Comparison of ENCODE assay signal across 27 mouse cellular contexts in the genomic region with DNA sequence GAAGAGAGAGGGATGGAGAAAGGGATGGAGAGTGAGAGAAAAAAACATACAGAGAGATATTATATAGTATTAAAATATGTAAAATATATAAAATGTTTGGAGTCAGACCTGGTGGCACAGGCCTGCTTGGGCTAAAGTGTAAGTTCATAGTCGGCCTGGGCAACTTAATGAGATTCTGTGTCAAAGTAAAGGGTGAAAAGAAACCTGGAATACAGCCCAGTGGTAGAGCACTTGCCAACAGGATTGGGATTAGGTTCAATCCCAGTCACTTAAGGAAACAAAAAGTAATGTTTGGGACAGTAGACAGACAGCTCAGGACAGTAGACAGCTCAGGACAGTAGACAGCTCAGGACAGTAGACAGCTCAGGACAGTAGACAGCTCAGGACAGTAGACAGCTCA.
A peak's percentile ranks its signal among the peaks of the same experiment; 100 is the strongest.
DNase-seq lines count a peak whose midpoint lies in the region; ATAC-seq lines count a peak whose summit lies in the region.
"Had no signal": no experiment of that assay in that cellular context is flagged by ENCODE, and none has a peak within 500 bp of the region (broad histone marks: within the 10 kb centered on the region; RNA-seq: fewer than 3 reads in every experiment).

No protein-coding gene starts in this region.

- H3K4me1 ChIP-seq in kidney, embryonic 14.5 days (ENCODE audit: control insufficient read depth, insufficient read depth, low read length), result no peaks in the 10 kb centered on the region
- H3K4me1 ChIP-seq: embryonic facial prominence, embryonic 13.5 days; embryonic facial prominence, embryonic 15.5 days; forebrain, embryonic 10.5 days; forebrain, embryonic 12.5 days; forebrain, embryonic 15.5 days had no signal

- H3K9ac ChIP-seq in kidney, embryonic 14.5 days (ENCODE audit: low read depth, low read length), result no peak overlapping the region
- H3K9ac ChIP-seq: embryonic facial prominence, embryonic 13.5 days; embryonic facial prominence, embryonic 15.5 days; forebrain, embryonic 12.5 days; forebrain, embryonic 15.5 days; forebrain, postnatal 0 days had no signal

- no peaks in the 10 kb centered on the region for H3K27me3 ChIP-seq in kidney, embryonic 14.5 days (ENCODE audit: control insufficient read depth, insufficient read depth, low read length)
- H3K27me3 ChIP-seq: embryonic facial prominence, embryonic 13.5 days; embryonic facial prominence, embryonic 15.5 days; forebrain, embryonic 12.5 days; forebrain, embryonic 15.5 days; Patski had no signal

- 80% methylated on average over 1 of the region's 1 CpGs for WGBS in kidney, embryonic 14.5 days

- ATAC-seq in kidney, embryonic 14.5 days (ENCODE audit: low FRiP score, low TSS enrichment), result no peak
- ATAC-seq: activated CD4-positive, CD25-positive, alpha-beta regulatory T cell, adult 4 months; CD4-positive, CD25-positive, alpha-beta regulatory T cell, adult 4 months; forebrain, embryonic 15.5 days; forebrain, postnatal 0 days; Patski had no signal

- no peaks in the 10 kb centered on the region for H3K9me3 ChIP-seq in kidney, embryonic 14.5 days (ENCODE audit: control insufficient read depth, low read length)
- H3K9me3 ChIP-seq: embryonic facial prominence, embryonic 13.5 days; embryonic facial prominence, embryonic 15.5 days; forebrain, embryonic 10.5 days; forebrain, embryonic 12.5 days; forebrain, embryonic 15.5 days had no signal

- H3K4me3 ChIP-seq in kidney, embryonic 14.5 days (ENCODE audit: low read length), result no peak overlapping the region
- H3K4me3 ChIP-seq: embryonic facial prominence, embryonic 13.5 days; embryonic facial prominence, embryonic 15.5 days; erythroblast, embryonic 14.5 days; forebrain, embryonic 10.5 days; forebrain, embryonic 12.5 days; forebrain, embryonic 15.5 days had no signal

- H3K27ac ChIP-seq in kidney, embryonic 14.5 days (ENCODE audit: low read depth, low read length), result no peak overlapping the region
- H3K27ac ChIP-seq: embryonic facial prominence, embryonic 13.5 days; embryonic facial prominence, embryonic 15.5 days; forebrain, embryonic 10.5 days; forebrain, embryonic 12.5 days; forebrain, embryonic 15.5 days had no signal

- peak; percentile 4 for DNase-seq in kidney, adult 11 months
- DNase-seq in kidney, adult 8-10 months, result peak; percentile 29 to 38
- DNase-seq in kidney, postnatal 14 days, result no peak
- peak; percentile 37 to 38 for DNase-seq in kidney, postnatal 36 days
- DNase-seq in kidney, postnatal 4 days, result no peak
- DNase-seq: adrenal gland, adult 2 months; adrenal gland, postnatal 10 days; adrenal gland, postnatal 25 days; B cell, adult 2 months; cerebellum, adult 11 months; cerebellum, adult 18-20 months; cerebellum, adult 8-10 months; cerebellum, adult 9-11 months; cerebellum, postnatal 14 days; cerebellum, postnatal 36 days; embryo, embryonic 11 days; forebrain, postnatal 0 days had no signal

- H3K36me3 ChIP-seq in kidney, embryonic 14.5 days (ENCODE audit: control insufficient read depth, insufficient read depth, low read length), result no peaks in the 10 kb centered on the region
- H3K36me3 ChIP-seq: embryonic facial prominence, embryonic 13.5 days; embryonic facial prominence, embryonic 15.5 days; forebrain, embryonic 10.5 days; forebrain, embryonic 12.5 days; forebrain, embryonic 15.5 days had no signal

- no peak overlapping the region for H3K4me2 ChIP-seq in kidney, embryonic 14.5 days (replicated peaks; ENCODE audit: low read depth, low read length)
- H3K4me2 ChIP-seq: embryonic facial prominence, embryonic 13.5 days; embryonic facial prominence, embryonic 15.5 days; forebrain, embryonic 12.5 days; forebrain, embryonic 15.5 days had no signal

Comparison
In these comparisons a context has a peak if more than half of its experiments do, and no peak if none do; other contexts are left out.
1. DNase-seq: peak in kidney, adult 11 months (single experiment), kidney, adult 8-10 months (2 of 2) and kidney, postnatal 36 days (2 of 2); none in kidney, postnatal 14 days (single experiment) and kidney, postnatal 4 days (0 of 2).